Mouse (Mus musculus) thymus, postnatal 0 days (tissue): Measurements from ENCODE around the gene Lrp4. TPM values are rescaled to one million over a fixed set of nuclear protein-coding genes. Genes with fewer than 3 reads are reported as not detected.

Source experiments
- DNase-seq: peaks from one replicate; pipeline ENCODE4 v3.0.0-alpha.2; 2015; ENCODE audit warnings: low spot score
- polyA plus RNA-seq: library from polyadenylated mRNA; unstranded; fragments of >200 nt; fragmentation: Nextera tagmentation; extraction: Ambion mirVana; gene quantifications from 2 replicates; pipeline ENCODE4 v1.2.1, GENCODE M21; 2015

Gene Lrp4
- polyA plus RNA-seq, 1 experiment from 2014 or later: 2.4 TPM

- no peak for DNase-seq
Observed at GRCm38 (mm10) chr2:91453231-91454075, 3.9 kb upstream of the Lrp4 start.

- DNase-seq: no peak
Observed at GRCm38 (mm10) chr2:91454434-91454833, 2.9 kb upstream of the Lrp4 start.

GRCm38 (mm10) chr2:91455826-91456225 is 1.5 kb upstream of the Lrp4 start:
- peak; percentile 50 for DNase-seq

- DNase-seq: no peak
Observed at GRCm38 (mm10) chr2:91456491-91457100, 715 bp upstream of the Lrp4 start.

GRCm38 (mm10) chr2:91457656-91458251 is 443 bp downstream of the Lrp4 start:
- DNase-seq: peak; percentile 7

GRCm38 (mm10) chr2:91458252-91458672 is 951 bp downstream of the Lrp4 start:
- peak; percentile 21 for DNase-seq

- DNase-seq: peak; percentile 8
Observed at GRCm38 (mm10) chr2:91458673-91459391, 1.5 kb downstream of the Lrp4 start.

GRCm38 (mm10) chr2:91460076-91460475 is 2.8 kb downstream of the Lrp4 start:
- no peak for DNase-seq

- DNase-seq: no peak
Observed at GRCm38 (mm10) chr2:91460771-91461170, 3.5 kb downstream of the Lrp4 start.

- DNase-seq: no peak
Observed at GRCm38 (mm10) chr2:91461341-91461740, 4.0 kb downstream of the Lrp4 start.

- DNase-seq: no peak
Observed at GRCm38 (mm10) chr2:91462196-91462595, 4.9 kb downstream of the Lrp4 start.

GRCm38 (mm10) chr2:91462681-91463080 is 5.4 kb downstream of the Lrp4 start:
- DNase-seq: no peak

GRCm38 (mm10) chr2:91465934-91466333 is 8.6 kb downstream of the Lrp4 start:
- DNase-seq: no peak

GRCm38 (mm10) chr2:91467613-91468012 is 10.3 kb downstream of the Lrp4 start:
- no peak for DNase-seq

- no peak for DNase-seq
Observed at GRCm38 (mm10) chr2:91470055-91470647, 12.8 kb downstream of the Lrp4 start.

GRCm38 (mm10) chr2:91474358-91474757 is 17.0 kb downstream of the Lrp4 start:
- DNase-seq: no peak

- DNase-seq: no peak
Observed at GRCm38 (mm10) chr2:91475791-91476190, 18.5 kb downstream of the Lrp4 start.

GRCm38 (mm10) chr2:91476251-91476661 is 18.9 kb downstream of the Lrp4 start:
- no peak for DNase-seq

- DNase-seq: no peak
Observed at GRCm38 (mm10) chr2:91476841-91477240, 19.5 kb downstream of the Lrp4 start.

GRCm38 (mm10) chr2:91480399-91480801 is 23.1 kb downstream of the Lrp4 start:
- no peak for DNase-seq

- DNase-seq: peak; percentile 53
Observed at GRCm38 (mm10) chr2:91480805-91481514, 23.6 kb downstream of the Lrp4 start.
